ENCODE assay signal across 21 mouse cellular contexts in genomic region chr8:70800648-70801047, GRCm38 (mm10). TPM values are rescaled to one million over a fixed set of nuclear protein-coding genes. Genes with fewer than 3 reads are reported as not detected.
DNase-seq lines count a peak whose midpoint lies in the region; ATAC-seq and TF ChIP-seq lines count a peak whose summit lies in the region.
"Had no signal": no experiment of that assay in that cellular context is flagged by ENCODE, and none has a peak within 500 bp of the region (broad histone marks: within the 10 kb centered on the region; RNA-seq: fewer than 3 reads in every experiment).

No protein-coding gene starts in this region.

- no peaks in the 10 kb centered on the region for H3K9me3 ChIP-seq in liver, postnatal 0 days (ENCODE audit: low read length)
- H3K9me3 ChIP-seq in liver, embryonic 11.5 days (ENCODE audit: control insufficient read depth, low read length): no peaks in the 10 kb centered on the region
- H3K9me3 ChIP-seq: embryonic facial prominence, embryonic 15.5 days; forebrain, embryonic 10.5 days; heart, embryonic 10.5 days; limb, embryonic 12.5 days; midbrain, embryonic 13.5 days had no signal

- H3K4me1 ChIP-seq in liver, postnatal 0 days (ENCODE audit: insufficient read depth): peaks cover 71% of the 10 kb centered on the region
- H3K4me1 ChIP-seq in liver, embryonic 11.5 days (replicated peaks; ENCODE audit: control insufficient read depth, insufficient read depth, low read length): peaks cover 24% of the 10 kb centered on the region

- no peak overlapping the region for H3ac ChIP-seq in myocyte (ENCODE audit: control insufficient read depth, insufficient read length)

- TF ChIP-seq POLR2A in myocyte (IDR thresholded peaks at IDR 0.05; ENCODE audit: insufficient read length, low read depth): no peak

- no peak for TF ChIP-seq EP300 in liver, postnatal 0 days (IDR thresholded peaks at IDR 0.05; ENCODE audit: low read depth)

- H3K79me2 ChIP-seq in myocyte (ENCODE audit: control insufficient read depth, insufficient read depth): no peaks in the 10 kb centered on the region

- 62% methylated on average over 9 of the region's 10 CpGs for WGBS in liver, postnatal 0 days (ENCODE audit: insufficient replicate concordance)
- WGBS in liver, embryonic 11.5 days: 54% methylated on average over 10 of the region's 10 CpGs

- H3K36me3 ChIP-seq in liver, postnatal 0 days (replicated peaks; ENCODE audit: insufficient read depth, low read length): 0 out of 2 replicates have a peak, but pooled peaks cover 4% of the 10 kb centered on the region
- H3K36me3 ChIP-seq in liver, embryonic 11.5 days (ENCODE audit: control insufficient read depth, insufficient read depth, low read length): no peaks in the 10 kb centered on the region
- H3K36me3 ChIP-seq in myocyte (ENCODE audit: control insufficient read depth, insufficient read depth): no peaks in the 10 kb centered on the region
- H3K36me3 ChIP-seq: embryonic facial prominence, embryonic 15.5 days; forebrain, embryonic 10.5 days; heart, embryonic 10.5 days; limb, embryonic 12.5 days; midbrain, embryonic 13.5 days had no signal

- 0 out of 2 replicates have a peak overlapping the region, but pooled peaks have one; percentile 41 for H3K27ac ChIP-seq in liver, postnatal 0 days (ENCODE audit: low read depth)
- H3K27ac ChIP-seq in liver, embryonic 11.5 days (ENCODE audit: low read depth, low read length): no peak overlapping the region
- H3K27ac ChIP-seq: embryonic facial prominence, embryonic 15.5 days; forebrain, embryonic 10.5 days; hindbrain, embryonic 14.5 days; kidney, postnatal 0 days; limb, embryonic 12.5 days; midbrain, embryonic 13.5 days had no signal

- no peak overlapping the region for H3K9ac ChIP-seq in liver, postnatal 0 days (replicated peaks)
- no peak overlapping the region for H3K9ac ChIP-seq in liver, embryonic 11.5 days (ENCODE audit: low read depth, low read length)
- H3K9ac ChIP-seq: embryonic facial prominence, embryonic 15.5 days; hindbrain, embryonic 14.5 days; limb, embryonic 12.5 days; midbrain, embryonic 13.5 days had no signal

- no peak for DNase-seq in frontal cortex, postnatal 10 days (ENCODE audit: low spot score in 2 of 2)
- DNase-seq in liver, postnatal 0 days: no peak
- DNase-seq in liver, embryonic 11.5 days (ENCODE audit: low spot score): no peak
- peak; percentile 73 for DNase-seq in brain, adult 2 months (ENCODE audit: low read depth, low spot score)
- no peak for DNase-seq in kidney, adult 11 months
- DNase-seq in ovary, postnatal 10 days (ENCODE audit: low spot score): no peak
- DNase-seq: adrenal gland, adult 2 months; cerebellum, adult 8-10 months; embryo, embryonic 11 days; gastrocnemius, postnatal 36 days; heart, postnatal 14 days had no signal

- no peak for TF ChIP-seq CTCF in liver, postnatal 0 days (IDR thresholded peaks at IDR 0.05; ENCODE audit: low read depth)

- H3K27me3 ChIP-seq in liver, postnatal 0 days (ENCODE audit: insufficient read depth, low read length): peaks cover 12% of the 10 kb centered on the region
- H3K27me3 ChIP-seq in liver, embryonic 11.5 days (replicated peaks; ENCODE audit: control insufficient read depth, insufficient read depth, low read length): peaks cover 48% of the 10 kb centered on the region
- H3K27me3 ChIP-seq in myocyte (ENCODE audit: control insufficient read depth, insufficient read depth, insufficient read length): no peaks in the 10 kb centered on the region

- peak overlapping the region; percentile 33; the same call in 1 of the 2 replicates for H3K4me2 ChIP-seq in liver, postnatal 0 days (ENCODE audit: low read depth, low read length)
- no peak overlapping the region for H3K4me2 ChIP-seq in liver, embryonic 11.5 days
- peak overlapping the region; percentile 50 for H3K4me2 ChIP-seq in myocyte (ENCODE audit: low read depth)
- H3K4me2 ChIP-seq: embryonic facial prominence, embryonic 15.5 days; hindbrain, embryonic 14.5 days; limb, embryonic 12.5 days; midbrain, embryonic 13.5 days had no signal

- no peak overlapping the region for H3K4me3 ChIP-seq in liver, postnatal 0 days (ENCODE audit: low read depth, low read length)
- H3K4me3 ChIP-seq in liver, embryonic 11.5 days (ENCODE audit: low read depth, low read length): no peak overlapping the region
- H3K4me3 ChIP-seq in myocyte: no peak overlapping the region
- H3K4me3 ChIP-seq: embryonic facial prominence, embryonic 15.5 days; forebrain, embryonic 10.5 days; heart, embryonic 10.5 days; limb, embryonic 12.5 days; midbrain, embryonic 13.5 days had no signal

- ATAC-seq in frontal cortex, adult (ENCODE audit: low TSS enrichment): peak; percentile 11; the same call in 1 of the 2 replicates
- ATAC-seq in liver, postnatal 0 days: no peak
- ATAC-seq in liver, embryonic 11.5 days (replicated peaks; ENCODE audit: low FRiP score): no peak
- ATAC-seq: intestine, embryonic 16.5 days; midbrain, embryonic 13.5 days had no signal

TF ChIP-seq in myocyte, 11 proteins besides CTCF, POLR2A, EP300 and RAD21:
- TF ChIP-seq MYOD1 (IDR thresholded peaks at IDR 0.05; ENCODE audit: control insufficient read depth in 1 of 3, insufficient read length in 2 of 3, low read depth in 2 of 3) (no peak), SRF (IDR thresholded peaks at IDR 0.05; ENCODE audit: control insufficient read depth, insufficient read length, low read depth) (no peak)

RNA-seq across cellular contexts. Expression of gene Mast3, which starts 4.2 kb away (rescaled TPM):
- 5.2 and 6.0 TPM in 2 replicates for polyA plus RNA-seq in liver, postnatal 0 days (2015; fragmentation: Nextera tagmentation; extraction: Ambion mirVana)
- polyA plus RNA-seq in liver, embryonic 11.5 days (2014; fragmentation: Nextera tagmentation; extraction: Ambion mirVana): 18.2 and 19.3 TPM in 2 replicates
- 31.7 TPM for polyA plus RNA-seq in myocyte (2012; fragmentation: generic; extraction: Trizol)

RNA-seq across cellular contexts. Expression of gene Il12rb1, which starts 7.6 kb away (rescaled TPM):
- 0.19 and 0.25 TPM in 2 replicates for polyA plus RNA-seq in liver, postnatal 0 days (2015; fragmentation: Nextera tagmentation; extraction: Ambion mirVana)
- polyA plus RNA-seq in liver, embryonic 11.5 days (2014; fragmentation: Nextera tagmentation; extraction: Ambion mirVana): 0.10 and 0.25 TPM in 2 replicates
- 6.5 TPM for polyA plus RNA-seq in myocyte (2012; fragmentation: generic; extraction: Trizol)
- polyA plus RNA-seq: heart, embryonic 10.5 days; hindbrain, embryonic 14.5 days; limb, embryonic 12.5 days; midbrain, embryonic 13.5 days had no signal

RNA-seq across cellular contexts. Expression of gene Pik3r2, which starts 24.1 kb away (rescaled TPM):
- 8.9 and 9.0 TPM in 2 replicates for polyA plus RNA-seq in liver, postnatal 0 days (2015; fragmentation: Nextera tagmentation; extraction: Ambion mirVana)
- polyA plus RNA-seq in liver, embryonic 11.5 days (2014; fragmentation: Nextera tagmentation; extraction: Ambion mirVana): 41.5 and 44.6 TPM in 2 replicates
- polyA plus RNA-seq in myocyte (2012; fragmentation: generic; extraction: Trizol): 130 TPM

RNA-seq across cellular contexts. Expression of gene Arrdc2, which starts 38.9 kb away (rescaled TPM):
- polyA plus RNA-seq in liver, postnatal 0 days (2015; fragmentation: Nextera tagmentation; extraction: Ambion mirVana): 6.1 and 6.2 TPM in 2 replicates
- polyA plus RNA-seq in liver, embryonic 11.5 days (2014; fragmentation: Nextera tagmentation; extraction: Ambion mirVana): 13.4 and 14.5 TPM in 2 replicates
- 5.8 TPM for polyA plus RNA-seq in myocyte (2012; fragmentation: generic; extraction: Trizol)

RNA-seq across cellular contexts. Expression of gene Mpv17l2, which starts 39.9 kb away (rescaled TPM):
- polyA plus RNA-seq in liver, postnatal 0 days (2015; fragmentation: Nextera tagmentation; extraction: Ambion mirVana): 36.3 and 39.9 TPM in 2 replicates
- 67.7 and 76.4 TPM in 2 replicates for polyA plus RNA-seq in liver, embryonic 11.5 days (2014; fragmentation: Nextera tagmentation; extraction: Ambion mirVana)
- 73.0 TPM for polyA plus RNA-seq in myocyte (2012; fragmentation: generic; extraction: Trizol)
